Mouse (Mus musculus): ENCODE data around the gene Crhr1. TPM values are rescaled to one million over a fixed set of nuclear protein-coding genes. Genes with fewer than 3 reads are reported as not detected.
A peak's percentile ranks its signal among the peaks of the same experiment; 100 is the strongest.

Gene Crhr1
- polyA plus RNA-seq (2012; rRNA removed): 0.04 and 0.08 TPM in 2 replicates

- peak; percentile 29 for DNase-seq (ENCODE audit: low spot score)
These were observed at the start of gene Crhr1 for GRCm38 (mm10) chr11:104132580-104133441. Gene Crhr1, plus strand, starts transcription at chr11:104132855.

GRCm38 (mm10) chr11:104083248-104083647 lies 49.4 kb upstream of the Crhr1 start:
- DNase-seq (ENCODE audit: low spot score): no peak

DNA sequence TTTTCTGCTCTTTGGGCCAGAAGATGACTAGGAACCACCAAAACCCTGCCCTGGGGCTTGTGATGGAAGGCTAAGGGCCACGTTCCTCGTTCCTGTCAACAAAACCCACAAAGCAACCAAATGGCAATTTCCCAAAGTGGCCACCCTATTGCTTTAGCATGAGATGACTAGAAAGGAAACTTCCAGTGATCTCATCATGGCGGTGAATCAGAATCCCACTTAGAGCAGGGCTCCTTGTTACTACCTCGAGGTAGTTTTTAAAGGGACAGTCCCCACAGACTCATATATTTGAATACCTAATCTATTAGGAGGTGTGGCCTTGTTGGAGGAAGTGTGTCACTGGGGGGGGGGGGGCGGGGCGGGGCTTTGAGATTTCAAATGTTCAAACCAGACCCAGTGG lies 48.9 kb upstream of the Crhr1 start:
- DNase-seq (ENCODE audit: low spot score): no peak

DNA sequence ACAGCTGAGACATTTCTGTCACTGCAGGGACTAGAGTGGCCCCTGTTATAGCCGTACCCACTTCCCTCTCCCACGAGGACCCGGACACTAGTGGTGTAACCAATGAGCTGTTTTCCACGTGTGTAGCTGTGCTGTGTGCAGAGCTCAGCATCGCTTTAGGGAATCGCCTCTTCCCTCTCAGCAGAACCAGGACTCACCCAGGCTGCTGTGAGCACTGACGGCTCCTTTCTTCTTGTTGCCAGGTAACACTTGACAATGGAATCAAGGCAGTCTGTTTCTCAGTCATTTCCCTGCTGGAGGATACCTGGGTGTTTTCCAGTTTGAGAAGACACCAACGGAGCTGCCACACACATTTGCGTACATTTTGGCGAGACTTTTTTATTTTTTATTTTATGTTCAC lies 44.1 kb upstream of the Crhr1 start:
- no peak for DNase-seq (ENCODE audit: low spot score)

DNA sequence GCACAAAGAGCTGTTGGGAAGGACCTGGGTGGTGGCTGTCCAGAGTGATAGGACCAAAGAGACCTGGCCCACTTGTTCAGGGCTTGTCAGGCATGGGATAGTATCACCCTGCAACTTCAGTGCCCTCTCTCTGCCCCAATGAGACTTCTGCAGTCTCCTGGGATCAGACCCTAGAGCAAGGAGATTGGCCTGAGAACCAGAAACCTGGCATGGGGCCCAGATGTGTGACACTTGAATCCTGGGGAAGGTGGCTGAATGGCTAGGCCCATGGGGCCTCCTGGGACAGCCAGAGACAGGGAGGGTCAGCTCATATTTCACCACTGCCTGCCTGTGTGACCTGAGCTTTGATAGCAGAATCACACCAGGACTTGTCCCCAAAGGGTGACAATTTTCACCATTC lies 41.9 kb upstream of the Crhr1 start:
- DNase-seq (ENCODE audit: low spot score): no peak

DNA sequence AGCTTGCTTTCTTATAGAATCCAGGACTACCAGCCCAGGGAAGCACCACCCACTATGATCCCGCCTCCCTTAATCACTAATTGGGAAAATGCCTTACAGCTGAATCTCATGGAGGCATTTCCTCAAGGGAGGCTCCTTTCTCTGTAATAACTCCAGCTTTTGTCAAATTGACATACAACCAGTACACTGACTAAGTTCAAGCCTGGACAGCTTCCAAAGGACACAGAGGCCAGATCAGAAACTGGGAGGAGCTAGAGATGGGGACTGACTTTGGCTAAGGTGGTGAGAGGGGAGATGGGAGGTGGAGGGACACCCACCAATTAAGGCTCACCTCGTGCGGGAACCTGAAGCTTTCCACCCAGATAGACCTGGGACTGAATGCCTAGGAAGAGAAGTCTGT lies 37.5 kb upstream of the Crhr1 start:
- no peak for DNase-seq (ENCODE audit: low spot score)

DNA sequence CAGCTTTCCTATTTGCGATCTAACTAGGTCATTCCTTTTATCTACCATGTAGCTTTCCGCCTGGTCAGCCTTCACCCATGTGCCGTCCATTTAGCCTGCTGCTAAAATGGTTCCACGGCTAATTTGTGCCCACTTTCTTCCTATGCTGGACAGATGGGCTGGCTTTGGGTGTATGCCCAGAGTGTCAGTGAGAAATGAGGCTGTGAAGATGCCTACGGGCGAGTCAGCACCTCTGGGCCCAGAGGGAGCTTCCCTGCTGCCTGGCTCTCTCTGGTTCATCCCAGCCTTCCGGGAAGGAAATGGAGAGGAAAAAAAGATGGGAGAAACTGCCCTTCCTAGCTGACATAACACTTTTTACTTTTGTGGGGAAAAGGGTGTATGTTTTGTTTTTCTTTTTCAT lies 36.1 kb upstream of the Crhr1 start:
- DNase-seq (ENCODE audit: low spot score): no peak

DNA sequence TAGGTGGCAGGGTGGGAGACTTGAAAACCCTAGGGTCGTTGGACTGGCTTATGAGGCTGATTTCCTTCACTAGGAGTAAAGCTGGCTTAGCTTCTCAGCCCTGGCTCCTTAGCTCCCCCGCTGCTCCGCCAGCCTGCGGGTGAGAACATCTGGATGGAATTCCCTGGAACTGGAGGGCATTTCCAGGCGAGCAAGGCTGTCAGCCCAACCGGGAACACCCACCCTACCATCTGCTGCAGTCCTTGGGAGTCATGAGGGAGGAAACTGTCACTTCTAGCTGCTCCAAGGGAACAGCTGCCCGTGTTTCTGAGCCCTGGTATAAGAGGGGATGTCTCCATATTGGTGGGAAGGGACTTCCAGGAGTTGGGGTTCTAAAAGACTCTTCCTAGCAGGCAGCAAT lies 33.1 kb upstream of the Crhr1 start:
- no peak for DNase-seq (ENCODE audit: low spot score)

DNA sequence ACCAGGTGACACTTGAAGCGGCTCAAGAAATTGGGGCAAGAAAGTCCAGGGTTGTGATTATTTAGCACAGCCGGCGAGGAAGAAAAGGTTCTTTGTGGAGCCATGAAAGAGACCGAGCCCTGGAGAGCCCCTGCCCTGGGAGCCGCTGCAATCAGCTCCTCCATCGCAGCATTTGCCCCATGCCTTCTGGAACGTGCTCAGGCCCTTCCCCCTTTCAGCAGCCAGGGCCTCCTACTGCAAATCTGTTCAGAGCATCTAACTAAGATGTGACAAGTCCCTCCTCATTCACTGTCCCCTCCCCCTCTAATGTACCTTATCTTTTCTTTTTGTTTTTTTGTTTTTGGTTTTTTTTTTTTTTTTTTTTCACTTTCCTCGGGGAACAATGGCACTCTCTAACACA lies 30.0 kb upstream of the Crhr1 start:
- no peak for DNase-seq (ENCODE audit: low spot score)

DNA sequence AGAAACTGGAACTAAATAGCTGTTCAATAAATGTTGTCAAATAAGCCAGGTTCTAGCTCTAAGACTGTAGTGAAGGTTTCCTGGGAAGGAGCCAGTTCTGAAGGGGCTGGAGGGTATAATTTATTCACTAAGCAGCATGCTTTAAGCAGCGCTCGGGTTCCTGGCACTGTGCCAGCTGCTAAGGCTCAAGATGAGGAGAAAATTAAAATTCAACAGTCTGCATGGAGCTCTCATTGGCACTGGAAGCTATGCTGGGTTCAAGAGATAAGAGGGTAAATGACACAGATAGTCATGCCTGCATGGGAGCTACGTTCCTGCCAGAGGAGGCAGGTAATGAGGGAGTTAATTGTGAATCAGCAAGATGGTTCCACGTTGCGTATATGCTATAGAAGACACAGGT lies 26.3 kb upstream of the Crhr1 start:
- no peak for DNase-seq (ENCODE audit: low spot score)

DNA sequence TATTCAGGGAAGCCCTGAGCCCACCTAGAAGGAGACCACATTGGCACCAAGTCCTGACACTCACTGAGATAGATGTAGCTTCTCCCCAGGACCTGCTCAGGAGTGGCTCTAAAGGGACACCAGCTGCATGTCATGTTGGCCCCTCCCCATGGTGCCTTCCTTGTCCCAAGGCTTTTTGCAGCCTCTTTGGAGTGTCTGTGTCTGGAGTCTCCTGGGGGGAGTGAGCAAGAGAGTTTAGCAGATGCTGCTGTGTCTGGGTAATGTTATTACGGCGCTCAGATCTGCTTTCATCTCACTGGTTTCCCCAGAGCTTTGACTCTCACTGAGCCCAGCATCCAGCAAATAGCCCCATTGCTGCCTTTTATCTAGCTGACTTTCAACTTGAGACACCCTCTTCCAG lies 25.7 kb upstream of the Crhr1 start:
- DNase-seq (ENCODE audit: low spot score): no peak

DNA sequence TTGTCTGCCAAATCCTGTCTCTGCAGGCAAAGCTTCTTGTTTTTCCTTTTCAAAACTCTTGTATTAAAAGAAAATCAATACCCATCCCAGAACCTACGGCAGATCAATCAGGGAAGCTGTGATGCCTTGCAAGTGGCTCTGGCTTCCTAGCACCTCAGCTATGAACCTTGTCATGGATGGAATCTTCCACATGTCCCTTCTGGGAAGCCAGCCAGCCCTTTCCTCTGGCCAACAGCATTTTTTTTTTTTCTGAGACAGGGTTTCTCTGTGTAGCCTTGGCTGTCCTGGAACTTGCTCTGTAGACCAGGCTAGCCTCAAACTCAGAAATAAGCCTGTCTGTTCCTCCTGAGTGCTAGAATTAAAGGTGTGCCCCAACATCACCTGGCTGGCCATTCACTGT lies 22.3 kb upstream of the Crhr1 start:
- DNase-seq (ENCODE audit: low spot score): no peak

- DNase-seq (ENCODE audit: low spot score): no peak
These were observed 20.8 kb upstream of the Crhr1 start for GRCm38 (mm10) chr11:104111851-104112250.

- no peak for DNase-seq (ENCODE audit: low spot score)
These were observed 19.0 kb upstream of the Crhr1 start for GRCm38 (mm10) chr11:104113699-104114098.

GRCm38 (mm10) chr11:104114690-104115089 lies 18.0 kb upstream of the Crhr1 start:
- DNase-seq (ENCODE audit: low spot score): peak; percentile 28

DNA sequence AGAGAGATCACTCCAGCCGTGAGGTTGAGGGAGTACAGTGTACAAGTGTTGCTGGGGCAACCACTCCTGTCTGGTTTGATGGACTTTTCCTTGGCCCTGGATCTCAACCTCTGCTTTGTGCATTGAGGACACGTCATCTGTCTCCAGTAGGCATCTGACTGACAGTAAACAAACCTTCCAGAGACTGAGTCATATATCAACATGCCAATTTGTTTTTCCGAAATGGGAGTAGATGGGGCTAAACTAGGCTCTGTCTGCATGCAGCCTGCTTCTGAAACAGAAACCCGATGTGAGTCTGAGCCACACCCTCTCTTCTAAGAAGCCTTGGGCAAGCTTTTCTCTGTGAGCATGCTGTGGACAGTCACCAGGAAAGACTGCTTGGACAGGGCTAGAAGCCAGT lies 14.3 kb upstream of the Crhr1 start:
- no peak for DNase-seq (ENCODE audit: low spot score)

GRCm38 (mm10) chr11:104122966-104123365 lies 9.7 kb upstream of the Crhr1 start:
- no peak for DNase-seq (ENCODE audit: low spot score)

GRCm38 (mm10) chr11:104123479-104123878 lies 9.2 kb upstream of the Crhr1 start:
- DNase-seq (ENCODE audit: low spot score): no peak

DNA sequence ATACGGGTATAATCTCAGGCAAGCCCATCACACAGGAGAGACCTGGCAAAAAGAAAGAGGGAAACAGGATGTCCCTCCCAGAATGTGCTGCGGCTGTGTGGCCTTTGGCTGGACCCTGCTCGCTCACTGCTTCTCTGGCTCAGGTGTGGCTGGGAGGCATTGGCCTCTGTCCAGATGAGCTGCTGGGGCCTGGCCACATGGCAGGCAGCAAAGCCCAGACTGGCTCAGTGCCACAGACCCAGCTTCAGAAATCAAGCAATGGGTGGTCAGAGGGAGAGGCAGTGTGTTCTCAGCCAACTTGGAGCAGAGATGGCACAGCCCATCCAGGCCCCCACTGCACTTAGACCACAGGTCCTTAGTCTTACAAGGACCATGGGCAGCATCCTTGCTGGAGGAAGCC lies 8.1 kb upstream of the Crhr1 start:
- DNase-seq (ENCODE audit: low spot score): no peak

DNA sequence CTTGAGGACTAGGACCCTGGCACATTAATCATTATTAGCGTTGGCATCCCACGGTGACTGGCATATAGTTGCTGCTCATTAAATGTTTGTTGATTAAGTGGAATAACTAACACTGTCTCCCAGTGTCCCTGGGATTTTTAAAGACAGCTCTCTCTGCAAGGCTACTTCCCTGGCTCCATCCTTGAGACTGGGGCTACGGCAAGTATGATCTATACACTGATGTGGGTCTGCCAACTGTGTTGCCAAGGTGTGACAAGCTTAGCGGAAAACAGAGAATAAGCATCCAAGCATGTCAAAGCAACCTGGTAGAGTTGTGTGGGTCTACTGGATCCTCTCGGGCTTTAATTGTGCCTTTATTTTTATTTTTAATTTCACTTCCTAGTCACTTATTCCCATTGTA lies 3.2 kb upstream of the Crhr1 start:
- no peak for DNase-seq (ENCODE audit: low spot score)

GRCm38 (mm10) chr11:104130721-104131647 lies 1.7 kb upstream of the Crhr1 start:
- DNase-seq (ENCODE audit: low spot score): no peak

DNA sequence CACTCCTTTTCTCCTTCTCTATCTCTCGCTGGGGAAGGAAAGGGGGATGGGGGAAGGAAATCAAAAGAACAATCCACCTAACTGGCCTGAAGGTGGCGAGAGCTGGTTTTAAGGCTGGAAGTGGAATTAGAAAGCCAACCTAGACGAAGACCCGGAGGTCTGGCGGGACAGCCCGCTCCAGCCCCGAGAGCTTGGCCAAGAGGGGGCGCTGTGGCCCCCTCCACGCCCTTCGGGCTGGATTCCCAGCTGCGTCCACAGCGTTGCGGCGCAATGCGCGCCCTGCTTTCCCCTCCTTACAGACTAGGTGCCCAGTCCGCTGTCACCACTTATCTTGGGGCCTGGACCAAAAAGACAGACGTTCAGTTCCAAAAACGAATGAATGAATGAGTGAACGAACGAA lies 899 bp upstream of the Crhr1 start:
- peak; percentile 25 for DNase-seq (ENCODE audit: low spot score)

DNA sequence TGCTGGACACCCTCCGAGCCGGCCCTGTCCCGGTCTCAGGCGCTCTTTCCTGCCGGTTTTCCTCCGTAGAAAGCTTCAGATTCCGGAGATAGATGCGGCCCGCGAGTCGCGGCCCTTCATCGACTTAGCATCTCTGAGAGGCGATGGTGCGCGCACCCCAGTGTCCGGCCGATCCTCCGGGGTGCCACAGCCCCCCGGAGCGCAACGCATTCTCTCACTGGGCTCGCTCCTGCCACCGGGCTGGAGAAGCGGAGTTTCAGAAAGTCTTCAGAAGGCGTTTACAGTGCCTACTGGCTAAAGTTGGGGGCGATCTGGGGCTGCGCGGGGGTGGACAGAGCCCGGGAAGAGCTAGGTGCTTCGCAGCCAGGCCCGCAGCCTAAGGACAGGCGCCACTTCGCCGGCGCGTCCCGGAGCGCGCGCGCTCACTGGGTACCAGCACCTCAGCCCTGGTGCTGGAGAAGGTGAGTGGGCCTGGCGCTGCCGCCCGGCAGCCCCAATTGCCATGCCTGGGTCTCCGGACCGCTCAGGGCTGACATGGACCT lies 858 bp downstream of the Crhr1 start:
- no peak for DNase-seq (ENCODE audit: low spot score)
